Mouse (Mus musculus) intestine, embryonic 15.5 days (tissue): ENCODE results near the gene Hmga1. TPM values are rescaled to one million over a fixed set of nuclear protein-coding genes. Genes with fewer than 3 reads are reported as not detected.

Source experiments
- ATAC-seq: fragments of 200-750 bp; cut with Nextera tagmentation; 2 replicates; pipeline ENCODE4 v1.8.0; 2017; ENCODE audit warnings: moderate TSS enrichment, moderate library complexity
- H3K27ac ChIP-seq: fragments of 300-500 bp; sonication (generic); 2 replicates; pipeline ENCODE4 v1.5.1; 2015; ENCODE audit warnings: mild to moderate bottlenecking, inconsistent platforms
- H3K27me3 ChIP-seq: fragments of 300-500 bp; sonication (generic); replicated peaks from 2 replicates; pipeline ENCODE4 v1.6.1; 2015; ENCODE audit warnings: inconsistent platforms
- H3K36me3 ChIP-seq: fragments of 300-500 bp; sonication (generic); 2 replicates; pipeline ENCODE4 v1.6.1; 2015; ENCODE audit warnings: inconsistent platforms
- H3K4me1 ChIP-seq: fragments of 300-500 bp; sonication (generic); replicated peaks from 2 replicates; pipeline ENCODE4 v1.6.1; 2015; ENCODE audit warnings: inconsistent platforms
- H3K4me2 ChIP-seq: fragments of 300-500 bp; sonication (generic); replicated peaks from 2 replicates; pipeline ENCODE4 v1.6.1; 2015; ENCODE audit warnings: mild to moderate bottlenecking, inconsistent platforms
- H3K4me3 ChIP-seq: fragments of 300-500 bp; sonication (generic); replicated peaks from 2 replicates; pipeline ENCODE4 v1.5.1; 2015; ENCODE audit warnings: inconsistent platforms
- H3K9ac ChIP-seq: fragments of 300-500 bp; sonication (generic); 2 replicates; pipeline ENCODE4 v1.6.1; 2015; ENCODE audit warnings: inconsistent platforms
- H3K9me3 ChIP-seq: fragments of 300-500 bp; sonication (generic); 2 replicates; pipeline ENCODE4 v1.6.1; 2016; ENCODE audit warnings: inconsistent platforms
- WGBS: fragments of 180-500 bp; shearing (Covaris S2); methylation state at CpG from one replicate; pipeline ENCODE4 v1.1.7; 2015; 5-methylcytosine and 5-hydroxymethylcytosine counted together
- polyA plus RNA-seq: library from polyadenylated mRNA; unstranded; fragments of >200 nt; fragmentation: Nextera tagmentation; extraction: Ambion mirVana; gene quantifications from 2 replicates; pipeline ENCODE4 v1.2.1, GENCODE M21; 2015

Gene Hmga1
- polyA plus RNA-seq, 1 experiment from 2014 or later = 298 TPM

DNA sequence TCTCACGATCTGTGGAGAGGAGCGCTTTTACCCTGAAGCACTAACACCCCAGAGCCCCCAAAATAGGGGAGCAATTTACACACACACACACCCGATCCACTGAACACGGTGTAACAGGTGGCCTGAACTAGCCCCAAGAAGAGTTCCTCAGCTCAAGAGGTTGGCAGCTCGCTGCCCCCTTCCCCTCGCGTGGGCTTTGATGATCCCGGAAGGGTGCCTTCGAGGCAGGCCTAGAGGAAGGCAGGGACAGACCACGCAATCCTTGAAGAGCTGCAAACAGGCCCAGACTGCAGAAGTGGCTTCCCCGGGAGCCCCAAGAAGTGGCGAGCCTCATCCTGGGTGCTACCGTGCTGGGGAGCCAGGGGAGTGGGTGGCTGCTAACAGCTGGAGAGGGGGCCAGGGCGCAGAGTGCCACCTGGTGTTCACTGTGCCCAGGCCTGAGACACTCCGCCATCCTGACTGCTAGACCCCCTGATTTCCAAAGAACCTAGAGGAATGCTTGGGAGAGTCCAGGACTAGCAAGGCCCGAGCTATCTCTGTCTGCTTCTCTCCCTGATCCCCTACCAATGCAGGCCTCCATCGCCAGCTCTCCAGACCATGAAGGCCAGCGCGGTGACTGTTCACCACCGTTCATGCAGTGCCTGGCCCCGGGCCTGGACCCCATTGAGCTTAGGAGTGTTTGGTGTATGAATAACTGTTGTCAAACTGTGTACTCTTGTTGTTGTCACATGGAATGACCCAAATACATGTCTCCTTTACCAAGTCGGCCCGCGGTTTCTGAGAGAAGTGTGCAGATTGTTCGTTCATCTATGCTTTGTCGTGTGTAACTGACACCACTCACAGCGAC is 42.2 kb upstream of the Hmga1 start:
- H3K4me3 ChIP-seq = peak overlapping the region; percentile 49
- H3K9ac ChIP-seq = no peak overlapping the region

DNA sequence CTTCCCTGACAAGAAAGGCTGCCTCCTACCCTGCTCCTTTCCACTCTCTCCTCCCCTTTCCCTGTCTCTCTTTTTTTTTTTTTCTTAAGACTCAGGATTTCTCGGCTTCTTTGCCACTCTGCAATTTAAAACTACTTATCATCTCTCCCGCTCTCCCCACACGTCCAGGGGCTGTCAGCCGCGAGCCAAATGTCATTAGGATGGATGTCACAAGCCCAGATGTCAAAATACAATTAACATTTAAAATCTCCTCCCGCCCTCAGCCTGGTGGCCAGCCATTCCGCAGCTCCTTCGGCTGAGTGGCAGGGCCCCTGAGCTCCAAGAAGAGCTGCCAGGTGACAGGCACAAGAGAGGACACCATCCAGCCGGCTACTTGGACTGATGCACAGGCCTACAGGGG is 38.0 kb upstream of the Hmga1 start:
- H3K9me3 ChIP-seq = no peaks in the 10 kb centered on the region
- peaks cover 65% of the 10 kb centered on the region for H3K27me3 ChIP-seq
- no peaks in the 10 kb centered on the region for H3K36me3 ChIP-seq
- no peak overlapping the region for H3K4me3 ChIP-seq
- WGBS = 41% methylated on average over 9 of the region's 9 CpGs
- no peak overlapping the region for H3K27ac ChIP-seq
- peaks cover 8% of the 10 kb centered on the region for H3K4me1 ChIP-seq
- ATAC-seq = no peak
- no peak overlapping the region for H3K9ac ChIP-seq
- no peak overlapping the region for H3K4me2 ChIP-seq

More for the DNA sequence above, 42.2 kb upstream of the Hmga1 start:
- H3K36me3 ChIP-seq = no peaks in the 10 kb centered on the region
- H3K4me2 ChIP-seq = peak overlapping the region; percentile 98
- no peak for ATAC-seq
- H3K27me3 ChIP-seq = peaks cover 84% of the 10 kb centered on the region
- peaks cover 22% of the 10 kb centered on the region for H3K4me1 ChIP-seq
- WGBS = 34% methylated on average over 27 of the region's 27 CpGs
- no peaks in the 10 kb centered on the region for H3K9me3 ChIP-seq
- H3K27ac ChIP-seq = no peak overlapping the region

DNA sequence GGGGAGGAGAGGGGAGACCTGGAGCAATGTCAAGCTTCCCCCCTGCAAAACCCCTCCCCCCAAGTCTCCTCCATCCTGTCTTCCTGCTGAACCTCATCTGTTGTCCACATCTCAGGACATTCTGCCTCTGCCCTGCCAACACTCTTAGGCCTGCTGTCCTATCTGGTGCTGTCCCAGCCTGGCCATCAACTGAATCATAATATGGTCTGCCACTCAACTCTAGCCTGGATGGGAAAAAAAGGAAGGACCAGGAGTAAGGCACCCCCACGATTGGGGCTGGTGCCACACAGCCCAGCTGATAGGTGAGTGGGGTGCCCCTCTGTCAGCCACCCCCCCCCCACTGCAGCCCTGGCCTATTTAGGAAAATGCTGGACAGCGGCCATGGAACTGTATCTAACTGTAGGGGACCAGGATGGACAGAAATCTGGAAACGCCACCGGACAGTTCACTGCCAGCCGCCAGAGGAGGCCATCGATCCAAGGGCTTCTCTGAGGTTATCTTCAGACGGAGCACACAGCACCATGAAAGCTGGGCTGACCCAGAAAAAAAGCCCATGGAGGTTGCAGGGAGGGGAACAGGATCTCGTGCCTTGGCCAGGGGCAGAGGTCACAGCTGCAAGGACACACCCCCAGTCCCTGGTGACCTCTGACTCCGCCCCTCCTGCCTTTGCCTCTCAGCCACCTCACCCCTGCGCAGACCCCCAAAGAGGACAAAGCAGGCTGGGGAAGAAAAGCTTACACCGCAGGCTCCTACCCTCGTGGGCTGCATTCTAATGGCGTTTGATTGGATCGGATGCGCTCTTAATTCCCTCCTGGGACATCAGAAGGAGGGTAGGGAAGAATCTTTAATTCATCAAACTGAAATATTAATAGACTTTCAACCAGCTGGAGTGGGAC is 37.3 kb upstream of the Hmga1 start:
- ATAC-seq = no peak
- peaks cover 59% of the 10 kb centered on the region for H3K27me3 ChIP-seq
- H3K36me3 ChIP-seq = no peaks in the 10 kb centered on the region

DNA sequence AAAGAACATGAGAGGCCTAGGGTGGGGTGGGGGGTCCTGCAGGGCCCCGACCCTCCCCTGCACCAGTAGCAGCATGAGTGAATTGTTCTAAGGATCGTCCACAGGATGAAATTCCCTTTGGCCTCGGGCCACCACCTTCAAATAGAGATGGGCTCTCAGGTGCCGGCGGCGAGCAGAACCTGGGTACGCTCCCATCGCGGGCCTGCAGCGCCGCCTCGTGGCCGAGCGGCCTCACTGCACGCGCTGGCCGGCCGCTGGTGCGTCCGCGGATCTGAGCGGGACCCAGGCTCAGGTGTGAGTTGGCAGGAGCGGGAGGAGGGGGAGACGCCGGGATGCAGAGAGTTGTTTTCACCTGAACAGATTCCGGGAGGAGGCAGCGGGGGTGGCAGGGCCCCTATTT is 35.7 kb upstream of the Hmga1 start:
- Histone ChIP-seq H3K9ac (no peak overlapping the region), H3K9me3 (no peaks in the 10 kb centered on the region), H3K27me3 (peaks cover 43% of the 10 kb centered on the region), H3K36me3 (no peaks in the 10 kb centered on the region), H3K4me3 (no peak overlapping the region; the same call in 1 of the 2 replicates), H3K27ac (no peak overlapping the region), H3K4me2 (peak overlapping the region; percentile 41), H3K4me1 (no peaks in the 10 kb centered on the region)
- peak; percentile 62; the same call in 1 of the 2 replicates for ATAC-seq
- under 1% methylated on average over 27 of the region's 27 CpGs for WGBS

More for the DNA sequence above, 37.3 kb upstream of the Hmga1 start:
- Histone ChIP-seq H3K9me3 (no peaks in the 10 kb centered on the region), H3K9ac (no peak overlapping the region), H3K4me1 (0 out of 2 replicates have a peak, but pooled peaks cover 1% of the 10 kb centered on the region), H3K27ac (no peak overlapping the region), H3K4me2 (no peak overlapping the region), H3K4me3 (no peak overlapping the region)
- WGBS = 54% methylated on average over 15 of the region's 15 CpGs

DNA sequence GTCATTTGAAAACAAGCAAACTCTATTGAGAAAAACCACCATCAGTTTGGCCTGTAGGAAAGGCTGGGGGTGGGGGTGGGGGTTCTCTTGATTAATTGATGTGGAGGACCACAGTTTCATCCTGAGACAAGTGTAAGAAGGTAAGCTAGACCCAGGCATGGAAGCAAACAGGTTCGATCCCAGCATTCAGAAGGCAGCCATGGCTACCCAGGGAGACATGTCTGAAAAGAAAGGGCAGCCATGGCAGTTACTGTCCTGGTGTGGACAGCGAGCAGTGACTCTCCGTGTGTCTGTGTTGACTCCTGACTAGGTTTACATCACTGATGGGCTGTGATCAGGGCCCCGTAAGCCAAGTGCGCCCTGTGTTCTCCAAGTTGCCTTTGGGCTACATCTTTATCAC is 35.0 kb upstream of the Hmga1 start, which contains the start of gene Grm4:
TSS of gene Grm4 (minus strand) at position 101 of the 400 bp plus-strand sequence.
- Histone ChIP-seq H3K4me1 (no peaks in the 10 kb centered on the region), H3K4me2 (peak within 1 kb of the TSS; percentile 41), H3K27me3 (peaks cover 37% of the 10 kb centered on the region), H3K36me3 (no peaks in the 10 kb centered on the region), H3K9ac (no peak within 1 kb of the TSS), H3K4me3 (no peak within 1 kb of the TSS; the same call in 1 of the 2 replicates), H3K27ac (no peak within 1 kb of the TSS), H3K9me3 (no peaks in the 10 kb centered on the region)
- ATAC-seq = no peak
- 74% methylated on average over 5 of the region's 5 CpGs for WGBS

DNA sequence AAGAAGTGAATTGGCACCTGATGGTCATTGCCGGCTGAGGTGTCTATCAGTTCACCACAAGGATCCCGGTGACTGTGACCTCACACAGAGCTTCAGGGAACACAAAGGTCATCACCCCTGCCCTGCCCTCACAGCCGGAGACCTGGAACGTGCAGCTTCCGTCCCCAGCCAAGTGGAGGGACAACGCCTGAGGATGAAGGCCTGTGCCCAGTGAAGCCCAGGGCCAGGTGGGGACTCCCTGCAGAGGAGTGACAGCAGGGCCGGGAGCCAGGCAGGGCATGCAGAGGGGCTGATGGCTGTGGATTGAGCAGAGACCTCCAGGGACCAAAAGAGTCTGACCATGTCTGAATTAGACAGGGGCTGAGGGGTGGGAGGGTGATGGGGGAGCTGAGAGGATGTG is 33.2 kb upstream of the Hmga1 start:
- no peak overlapping the region for H3K27ac ChIP-seq
- no peaks in the 10 kb centered on the region for H3K9me3 ChIP-seq
- no peak for ATAC-seq
- H3K36me3 ChIP-seq = no peaks in the 10 kb centered on the region
- H3K27me3 ChIP-seq = peaks cover 26% of the 10 kb centered on the region
- H3K4me3 ChIP-seq = no peak overlapping the region
- no peaks in the 10 kb centered on the region for H3K4me1 ChIP-seq
- WGBS = 71% methylated on average over 7 of the region's 7 CpGs
- H3K9ac ChIP-seq = no peak overlapping the region
- H3K4me2 ChIP-seq = no peak overlapping the region

DNA sequence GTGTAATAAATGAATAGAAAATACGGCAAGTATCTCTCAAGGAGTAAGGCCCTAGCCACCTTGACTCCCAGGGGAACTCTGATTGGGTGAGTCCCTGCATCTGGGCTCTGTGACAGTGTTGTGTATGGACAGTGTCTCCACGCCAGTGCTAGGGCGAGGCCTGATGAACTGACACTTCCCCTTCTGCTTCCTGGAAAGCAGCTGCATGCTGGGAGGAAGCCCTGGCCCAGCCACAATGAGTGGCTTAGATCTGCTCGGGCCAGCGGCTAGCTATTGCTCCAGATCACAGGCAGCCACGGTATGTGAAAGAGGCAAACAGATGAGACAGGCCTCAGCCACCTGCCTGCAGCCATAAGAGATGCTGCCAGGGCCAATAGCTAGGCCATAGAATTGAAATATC is 29.1 kb upstream of the Hmga1 start:
- ATAC-seq = no peak
- H3K4me3 ChIP-seq = no peak overlapping the region
- H3K9me3 ChIP-seq = no peaks in the 10 kb centered on the region
- no peaks in the 10 kb centered on the region for H3K36me3 ChIP-seq
- no peaks in the 10 kb centered on the region for H3K4me1 ChIP-seq
- no peak overlapping the region for H3K4me2 ChIP-seq
- WGBS = 60% methylated on average over 6 of the region's 6 CpGs
- H3K27ac ChIP-seq = no peak overlapping the region
- H3K27me3 ChIP-seq = no peaks in the 10 kb centered on the region
- H3K9ac ChIP-seq = no peak overlapping the region

DNA sequence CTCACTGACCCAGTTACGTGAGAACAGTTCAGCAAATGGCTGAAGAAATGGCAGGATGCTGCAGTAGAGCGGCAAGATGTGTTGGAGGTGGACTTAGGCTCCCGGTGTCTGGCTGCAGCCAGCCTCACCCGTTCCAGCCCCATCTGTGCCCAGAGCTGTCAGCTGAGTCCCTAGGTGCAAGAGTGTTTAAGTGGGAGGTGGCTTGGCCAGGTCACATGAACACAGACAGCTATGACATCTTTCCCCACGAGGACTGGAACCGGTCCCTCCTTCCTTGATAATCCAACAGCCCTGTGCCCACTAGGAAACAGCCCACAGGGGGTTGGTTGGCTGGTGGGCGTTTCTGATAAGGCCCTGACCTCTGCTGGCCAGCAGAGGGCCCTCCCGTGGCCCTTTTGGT is 28.3 kb upstream of the Hmga1 start:
- Histone ChIP-seq H3K36me3 (no peaks in the 10 kb centered on the region), H3K4me2 (no peak overlapping the region), H3K4me1 (no peaks in the 10 kb centered on the region), H3K4me3 (no peak overlapping the region), H3K27ac (no peak overlapping the region), H3K9me3 (no peaks in the 10 kb centered on the region), H3K9ac (no peak overlapping the region), H3K27me3 (no peaks in the 10 kb centered on the region)
- WGBS = 53% methylated on average over 8 of the region's 8 CpGs
- no peak for ATAC-seq

DNA sequence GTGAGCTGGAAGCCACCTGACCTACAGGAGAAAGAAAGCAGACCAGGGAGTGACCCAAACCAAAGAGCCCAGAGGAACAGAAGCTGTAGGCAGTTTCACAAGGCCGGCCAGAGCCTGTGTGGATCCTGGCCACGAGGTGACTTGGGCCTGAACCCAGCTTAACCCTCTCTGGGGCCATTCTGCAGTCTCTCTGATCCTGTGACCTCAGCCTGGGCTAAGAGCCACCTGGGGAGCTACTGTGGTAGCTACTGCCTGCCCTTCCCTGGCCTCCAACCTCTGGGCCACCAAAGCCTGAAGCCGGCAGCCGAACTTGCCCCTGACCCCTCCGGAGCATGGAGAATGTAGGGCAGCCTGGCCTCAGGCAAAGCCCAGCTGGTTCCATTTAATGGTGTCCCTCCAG is 27.5 kb upstream of the Hmga1 start:
- no peaks in the 10 kb centered on the region for H3K4me1 ChIP-seq
- no peaks in the 10 kb centered on the region for H3K27me3 ChIP-seq
- H3K27ac ChIP-seq = no peak overlapping the region
- H3K9me3 ChIP-seq = no peaks in the 10 kb centered on the region
- no peak overlapping the region for H3K9ac ChIP-seq
- H3K4me3 ChIP-seq = no peak overlapping the region
- no peaks in the 10 kb centered on the region for H3K36me3 ChIP-seq
- no peak overlapping the region for H3K4me2 ChIP-seq
- WGBS = 83% methylated on average over 5 of the region's 5 CpGs
- no peak for ATAC-seq

DNA sequence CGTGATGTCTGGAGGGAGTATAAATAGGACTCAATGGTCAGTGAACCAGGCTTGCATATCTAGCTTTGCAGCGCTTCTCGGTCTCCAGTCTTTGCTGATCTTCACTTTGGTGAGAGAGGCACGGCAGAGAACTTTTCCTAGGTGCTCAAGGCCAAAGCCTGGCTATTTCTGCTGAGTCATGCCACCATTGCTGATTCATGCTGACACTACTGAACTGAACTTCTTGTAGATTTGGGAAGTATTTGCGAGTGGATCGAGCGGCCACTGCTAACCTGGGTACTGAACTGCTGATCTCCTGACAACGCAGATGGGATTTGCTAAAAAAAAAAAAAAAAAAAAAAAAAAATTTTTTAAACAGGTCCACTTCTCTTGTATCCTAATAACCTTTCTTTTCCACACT is 24.2 kb upstream of the Hmga1 start:
- Histone ChIP-seq H3K9me3 (no peaks in the 10 kb centered on the region), H3K4me1 (no peaks in the 10 kb centered on the region; the same call in 1 of the 2 replicates), H3K27me3 (no peaks in the 10 kb centered on the region), H3K4me3 (no peak overlapping the region), H3K36me3 (no peaks in the 10 kb centered on the region), H3K4me2 (no peak overlapping the region), H3K27ac (no peak overlapping the region), H3K9ac (no peak overlapping the region)
- no peak for ATAC-seq
- 83% methylated on average over 8 of the region's 8 CpGs for WGBS

DNA sequence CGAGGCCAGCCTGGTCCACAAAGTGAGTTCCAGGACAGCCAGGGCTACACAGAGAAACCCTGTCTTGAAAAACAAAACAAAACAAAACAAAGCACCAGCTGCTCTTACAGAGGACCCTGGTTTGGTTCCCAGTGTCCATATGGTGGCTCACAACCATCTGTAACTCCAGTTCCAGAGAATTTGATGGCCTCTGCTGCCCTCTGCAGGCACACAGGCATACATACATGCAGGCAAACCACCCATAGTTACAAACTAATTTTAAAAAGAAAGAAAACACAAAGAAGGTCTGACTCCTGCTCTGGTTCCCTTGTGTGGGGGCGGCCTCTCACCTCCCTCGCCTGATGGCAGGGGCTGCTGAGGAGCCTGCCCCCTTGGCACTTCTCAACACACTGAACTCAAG is 22.9 kb upstream of the Hmga1 start:
- H3K9ac ChIP-seq = no peak overlapping the region
- no peak overlapping the region for H3K4me2 ChIP-seq
- 90% methylated on average over 3 of the region's 3 CpGs for WGBS
- H3K27me3 ChIP-seq = no peaks in the 10 kb centered on the region
- H3K36me3 ChIP-seq = no peaks in the 10 kb centered on the region
- H3K4me3 ChIP-seq = no peak overlapping the region
- no peak overlapping the region for H3K27ac ChIP-seq
- H3K9me3 ChIP-seq = no peaks in the 10 kb centered on the region
- no peaks in the 10 kb centered on the region; the same call in 1 of the 2 replicates for H3K4me1 ChIP-seq
- no peak for ATAC-seq

DNA sequence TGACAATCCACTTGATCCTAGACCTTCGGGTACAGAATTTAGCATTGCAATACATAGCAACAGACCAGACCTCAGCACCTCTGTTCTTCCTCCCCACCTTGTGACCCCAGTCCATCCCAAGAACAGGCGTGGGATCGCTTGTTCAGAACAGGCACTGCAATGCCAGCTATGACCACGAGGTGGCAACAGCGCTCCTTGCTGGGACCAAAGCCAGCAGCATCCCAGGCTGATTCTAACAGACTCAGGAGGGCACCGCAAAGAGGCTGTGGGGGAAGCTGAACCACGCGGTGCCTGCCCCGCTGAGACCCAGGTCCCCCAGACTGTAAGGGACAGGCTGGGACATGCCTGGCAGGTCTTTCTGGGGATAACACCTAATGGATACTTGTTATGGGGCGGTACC is 21.6 kb upstream of the Hmga1 start:
- no peaks in the 10 kb centered on the region for H3K27me3 ChIP-seq
- 4% methylated on average over 10 of the region's 10 CpGs for WGBS
- no peaks in the 10 kb centered on the region for H3K36me3 ChIP-seq
- no peak overlapping the region for H3K27ac ChIP-seq
- no peak overlapping the region for H3K4me3 ChIP-seq
- no peak overlapping the region for H3K9ac ChIP-seq
- peak; percentile 53; the same call in 1 of the 2 replicates for ATAC-seq
- H3K9me3 ChIP-seq = no peaks in the 10 kb centered on the region
- H3K4me2 ChIP-seq = no peak overlapping the region
- no peaks in the 10 kb centered on the region; the same call in 1 of the 2 replicates for H3K4me1 ChIP-seq
